Comparison of ENCODE assay signal across 8 mouse cellular contexts in genomic region chr8:83998231-83999056, GRCm38 (mm10). TPM values are rescaled to one million over a fixed set of nuclear protein-coding genes. Genes with fewer than 3 reads are reported as not detected.
DNase-seq lines count a peak whose midpoint lies in the region; ATAC-seq and TF ChIP-seq lines count a peak whose summit lies in the region.

No protein-coding gene starts in this region.

- H3K27me3 ChIP-seq in ES-Bruce4 (ENCODE audit: control insufficient read depth, insufficient read depth, low read length, poor library complexity, severe bottlenecking): no peaks in the 10 kb centered on the region
- H3K27me3 ChIP-seq in intestine, postnatal 0 days (replicated peaks; ENCODE audit: control insufficient read depth, insufficient read depth, low read length): no peaks in the 10 kb centered on the region
- H3K27me3 ChIP-seq in liver, embryonic 16.5 days (ENCODE audit: control insufficient read depth, insufficient read depth, low read depth, low read length): no peaks in the 10 kb centered on the region
- H3K27me3 ChIP-seq in thymus, adult 2 months (ENCODE audit: control insufficient read depth, insufficient read depth, low read length): no peaks in the 10 kb centered on the region

- peaks cover 18% of the 10 kb centered on the region for H3K36me3 ChIP-seq in ES-Bruce4 (ENCODE audit: control insufficient read depth, insufficient read depth, low read length, poor library complexity, severe bottlenecking)
- peaks cover 6% of the 10 kb centered on the region; the same call in 1 of the 2 replicates for H3K36me3 ChIP-seq in intestine, postnatal 0 days (ENCODE audit: control insufficient read depth, insufficient read depth)
- H3K36me3 ChIP-seq in liver, embryonic 16.5 days (ENCODE audit: control insufficient read depth, insufficient read depth): peaks cover 28% of the 10 kb centered on the region
- no peaks in the 10 kb centered on the region for H3K36me3 ChIP-seq in thymus, adult 2 months (ENCODE audit: control insufficient read depth, insufficient read depth, low read length)

- peak overlapping the region; percentile 93 for H3K4me2 ChIP-seq in intestine, postnatal 0 days (replicated peaks; ENCODE audit: low read depth)
- H3K4me2 ChIP-seq in liver, embryonic 16.5 days (ENCODE audit: low read depth, low read length): peak overlapping the region; percentile 92

- peaks cover 7% of the 10 kb centered on the region for H3K4me1 ChIP-seq in ES-Bruce4 (ENCODE audit: control insufficient read depth, insufficient read depth, low read length)
- H3K4me1 ChIP-seq in intestine, postnatal 0 days (replicated peaks; ENCODE audit: control insufficient read depth, insufficient read depth, low read length): no peaks in the 10 kb centered on the region; the same call in 1 of the 2 replicates
- H3K4me1 ChIP-seq in liver, embryonic 16.5 days (ENCODE audit: control insufficient read depth, low read depth, low read length): peaks cover 41% of the 10 kb centered on the region
- peaks cover 32% of the 10 kb centered on the region for H3K4me1 ChIP-seq in thymus, adult 2 months (replicated peaks; ENCODE audit: control insufficient read depth, insufficient read depth, low read length)

- WGBS in intestine, postnatal 0 days: 1% methylated on average over 75 of the region's 92 CpGs
- 1% methylated on average over 79 of the region's 92 CpGs for WGBS in liver, embryonic 16.5 days (ENCODE audit: insufficient replicate concordance)
- 18% methylated on average over 92 of the region's 92 CpGs for WGBS in thymus, adult 2 months

- peak; percentile 81 for DNase-seq in 3134 (ENCODE audit: extremely low read depth, insufficient read length, low spot score)
- DNase-seq in cerebellum, adult 9-11 months: peak; percentile 69
- DNase-seq in gastrocnemius, postnatal 10 days: peak; percentile 59
- DNase-seq in neural tube, embryonic 10.5 days (ENCODE audit: extremely low spot score, low spot score): peak; percentile 71
- DNase-seq in thymus, adult 2 months: peak; percentile 80

- peak overlapping the region; percentile 34 for H3K27ac ChIP-seq in ES-Bruce4 (ENCODE audit: insufficient read depth, low read length)
- H3K27ac ChIP-seq in intestine, postnatal 0 days (ENCODE audit: low read depth, low read length): peak overlapping the region; percentile 54; the same call in 1 of the 2 replicates
- peak overlapping the region; percentile 81 for H3K27ac ChIP-seq in liver, embryonic 16.5 days (ENCODE audit: low read length)
- H3K27ac ChIP-seq in thymus, adult 2 months (ENCODE audit: control insufficient read depth, insufficient read depth, low read length): no peak overlapping the region

- TF ChIP-seq CTCF in ES-Bruce4 (IDR thresholded peaks at IDR 0.05; ENCODE audit: low read depth, low read length): peak; percentile 34
- TF ChIP-seq CTCF in intestine, postnatal 0 days (IDR thresholded peaks at IDR 0.05; ENCODE audit: low read depth): peak; percentile 71
- peak; percentile 82; the same call in 1 of the 2 replicates for TF ChIP-seq CTCF in thymus, adult 2 months (IDR thresholded peaks at IDR 0.05; ENCODE audit: borderline replicate concordance, control insufficient read depth, extremely low read depth, insufficient read depth, low read length, poor library complexity)

- H3K9me3 ChIP-seq in ES-Bruce4 (replicated peaks; ENCODE audit: control insufficient read depth, insufficient read depth, low read length, poor library complexity, severe bottlenecking): no peaks in the 10 kb centered on the region
- H3K9me3 ChIP-seq in intestine, postnatal 0 days (ENCODE audit: control insufficient read depth): no peaks in the 10 kb centered on the region
- no peaks in the 10 kb centered on the region for H3K9me3 ChIP-seq in liver, embryonic 16.5 days (replicated peaks; ENCODE audit: control insufficient read depth, low read length)

- peak overlapping the region; percentile 99 for H3K9ac ChIP-seq in ES-Bruce4 (ENCODE audit: low read depth, poor library complexity, severe bottlenecking)
- H3K9ac ChIP-seq in intestine, postnatal 0 days (ENCODE audit: low read depth, low read length): peak overlapping the region; percentile 45; the same call in 1 of the 2 replicates
- peak overlapping the region; percentile 90 for H3K9ac ChIP-seq in liver, embryonic 16.5 days (ENCODE audit: low read depth, low read length)

- TF ChIP-seq EP300 in ES-Bruce4 (IDR thresholded peaks at IDR 0.05; ENCODE audit: insufficient read depth, low read depth, low read length): no peak

- peak; percentile 23; the same call in 1 of the 2 replicates for ATAC-seq in intestine, postnatal 0 days
- peak; percentile 5 for ATAC-seq in liver, embryonic 16.5 days (ENCODE audit: low read depth)

- no peak for TF ChIP-seq POLR2A in ES-Bruce4 (IDR thresholded peaks at IDR 0.05; ENCODE audit: insufficient read depth, low read length)
- TF ChIP-seq POLR2A in thymus, adult 2 months (IDR thresholded peaks at IDR 0.05; ENCODE audit: control insufficient read depth, extremely low read depth, insufficient read depth, low read length, poor library complexity): 0 out of 2 replicates have a peak, but pooled peaks have one; percentile 38

- peak overlapping the region; percentile 70 for H3K4me3 ChIP-seq in ES-Bruce4 (ENCODE audit: low read depth, low read length)
- peak overlapping the region; percentile 62 for H3K4me3 ChIP-seq in intestine, postnatal 0 days (ENCODE audit: low read depth, low read length)
- H3K4me3 ChIP-seq in liver, embryonic 16.5 days (ENCODE audit: low read depth, low read length): peak overlapping the region; percentile 88
- peak overlapping the region; percentile 97 for H3K4me3 ChIP-seq in thymus, adult 2 months (ENCODE audit: control insufficient read depth, insufficient read depth, low read length)

RNA-seq across cellular contexts. Expression of gene Samd1, which starts 1.0 kb away (rescaled TPM):
- 79.7 and 95.7 TPM in 2 replicates for polyA plus RNA-seq in ES-Bruce4 (2011; ENCODE audit: insufficient read depth, insufficient read length, low read depth, missing spikeins)
- 10 to 100 TPM; 24.8 to 30.3 TPM for total RNA-seq in gastrocnemius, postnatal 10 days (2021)
- polyA plus RNA-seq in intestine, postnatal 0 days (2015; fragmentation: Nextera tagmentation; extraction: Ambion mirVana): 3.5 and 4.5 TPM in 2 replicates
- 3.6 and 3.9 TPM in 2 replicates for polyA plus RNA-seq in liver, embryonic 16.5 days (2015; fragmentation: Nextera tagmentation; extraction: Ambion mirVana)
- polyA plus RNA-seq in thymus, adult 2 months (2012; rRNA removed): 153 and 190 TPM in 2 replicates

RNA-seq across cellular contexts. Expression of gene 1700067K01Rik, which starts 2.9 kb away (rescaled TPM):
- 1.5 and 2.4 TPM in 2 replicates for polyA plus RNA-seq in ES-Bruce4 (2011; ENCODE audit: insufficient read depth, insufficient read length, low read depth, missing spikeins)
- under 1 TPM in 1 of 2 experiments, not detected in 1; 0.47 TPM for total RNA-seq in gastrocnemius, postnatal 10 days (2021)
- 0.68 and 0.86 TPM in 2 replicates for polyA plus RNA-seq in intestine, postnatal 0 days (2015; fragmentation: Nextera tagmentation; extraction: Ambion mirVana)
- 0.56 and 0.58 TPM in 2 replicates for polyA plus RNA-seq in liver, embryonic 16.5 days (2015; fragmentation: Nextera tagmentation; extraction: Ambion mirVana)
- 1.1 and 1.2 TPM in 2 replicates for polyA plus RNA-seq in thymus, adult 2 months (2012; rRNA removed)

RNA-seq across cellular contexts. Expression of gene 2210011C24Rik, which starts 13.5 kb away (rescaled TPM):
- 11.2 and 15.9 TPM in 2 replicates for polyA plus RNA-seq in ES-Bruce4 (2011; ENCODE audit: insufficient read depth, insufficient read length, low read depth, missing spikeins)
- 1 to 10 TPM; 1.7 to 2.0 TPM for total RNA-seq in gastrocnemius, postnatal 10 days (2021)
- 4.5 and 4.7 TPM in 2 replicates for polyA plus RNA-seq in intestine, postnatal 0 days (2015; fragmentation: Nextera tagmentation; extraction: Ambion mirVana)
- polyA plus RNA-seq in liver, embryonic 16.5 days (2015; fragmentation: Nextera tagmentation; extraction: Ambion mirVana): 0.13 TPM in 1 of 2 replicates, not detected in the other
- polyA plus RNA-seq in thymus, adult 2 months (2012; rRNA removed): 0.32 and 0.43 TPM in 2 replicates

RNA-seq across cellular contexts. Expression of gene Palm3, which starts 22.8 kb away (rescaled TPM):
- polyA plus RNA-seq in ES-Bruce4 (2011; ENCODE audit: insufficient read depth, insufficient read length, low read depth, missing spikeins): 61.7 and 62.8 TPM in 2 replicates
- 1 to 10 TPM in 1 of 2 experiments, under 1 TPM in 1; 0.99 to 1.1 TPM for total RNA-seq in gastrocnemius, postnatal 10 days (2021)
- 0.30 and 0.39 TPM in 2 replicates for polyA plus RNA-seq in intestine, postnatal 0 days (2015; fragmentation: Nextera tagmentation; extraction: Ambion mirVana)
- polyA plus RNA-seq in liver, embryonic 16.5 days (2015; fragmentation: Nextera tagmentation; extraction: Ambion mirVana): 0.15 TPM in 1 of 2 replicates, not detected in the other
- polyA plus RNA-seq in thymus, adult 2 months (2012; rRNA removed): 0.32 and 0.43 TPM in 2 replicates

RNA-seq across cellular contexts. Expression of gene Prkaca, which starts 25.7 kb away (rescaled TPM):
- 51.8 and 54.1 TPM in 2 replicates for polyA plus RNA-seq in ES-Bruce4 (2011; ENCODE audit: insufficient read depth, insufficient read length, low read depth, missing spikeins)
- 100 to 1,000 TPM; 490 to 518 TPM for total RNA-seq in gastrocnemius, postnatal 10 days (2021)
- 70.7 and 72.5 TPM in 2 replicates for polyA plus RNA-seq in intestine, postnatal 0 days (2015; fragmentation: Nextera tagmentation; extraction: Ambion mirVana)
- polyA plus RNA-seq in liver, embryonic 16.5 days (2015; fragmentation: Nextera tagmentation; extraction: Ambion mirVana): 29.8 and 39.9 TPM in 2 replicates
- polyA plus RNA-seq in thymus, adult 2 months (2012; rRNA removed): 57.8 and 59.0 TPM in 2 replicates

Comparison
In these comparisons a context has a peak if more than half of its experiments do, and no peak if none do; other contexts are left out.
1. H3K9ac ChIP-seq: peak in every context shown above with its lines; median percentile 99 in ES-Bruce4; 90 in liver, embryonic 16.5 days; 45 in intestine, postnatal 0 days.
2. RNA of gene Samd1, which starts 1.0 kb away (polyA plus RNA-seq): 153 to 190 TPM in thymus, adult 2 months and 79.7 to 95.7 TPM in ES-Bruce4; 3.5 to 4.5 TPM in intestine, postnatal 0 days and 3.6 to 3.9 TPM in liver, embryonic 16.5 days; every median in the first group is over 10 times any median in the second.
3. Peak in every context shown above with its lines, with median percentiles within 50 percentile points of each other: DNase-seq, H3K4me3 ChIP-seq and CTCF ChIP-seq.